Mouse (Mus musculus) ES-E14 (cell line): ENCODE results near the gene Lrrc75a.

ENCODE experiments used
- CHD2 ChIP-seq: IDR thresholded peaks from 2 replicates; pipeline ENCODE4 v1.6.1; 2014; ENCODE audit warnings: mild to moderate bottlenecking, low read depth, low read length, inconsistent platforms
- HCFC1 ChIP-seq: IDR thresholded peaks from 2 replicates; pipeline ENCODE4 v1.6.1; 2012; ENCODE audit warnings: low read length, inconsistent platforms, borderline replicate concordance; ENCODE audit not compliant: insufficient read depth
- MAFK ChIP-seq: IDR thresholded peaks from 2 replicates; pipeline ENCODE4 v1.6.1; 2014; ENCODE audit warnings: mild to moderate bottlenecking, low read depth, low read length, inconsistent platforms; ENCODE audit not compliant: insufficient read depth
- ZC3H11A ChIP-seq: IDR thresholded peaks from 2 replicates; pipeline ENCODE4 v1.6.1; 2012; ENCODE audit warnings: low read depth, mild to moderate bottlenecking, inconsistent platforms, low read length, borderline replicate concordance
- ZNF384 ChIP-seq: IDR thresholded peaks from 2 replicates; pipeline ENCODE4 v1.6.1; 2012; ENCODE audit warnings: low read depth, low read length, inconsistent platforms

- TF ChIP-seq MAFK: no peak
- TF ChIP-seq ZC3H11A: no peak
- TF ChIP-seq CHD2: no peak
- TF ChIP-seq ZNF384: no peak
- TF ChIP-seq HCFC1: no peak
Observed at GRCm38 (mm10) chr11:62669471-62669870, 21.1 kb upstream of the Lrrc75a start.
